Mouse (Mus musculus): ENCODE measurements around the gene S100a11. TPM values are rescaled to one million over a fixed set of nuclear protein-coding genes. Genes with fewer than 3 reads are reported as not detected.
A peak's percentile ranks its signal among the peaks of the same experiment; 100 is the strongest.

The S100a11 gene
- polyA plus RNA-seq, 1 experiment = 1,972 TPM

- Histone ChIP-seq H3K27me3 (ENCODE audit: control insufficient read depth, insufficient read depth, insufficient read length) (no peaks in the 10 kb centered on the region), H3K4me2 (ENCODE audit: low read depth) (peak overlapping the region; percentile 76), H3K36me3 (ENCODE audit: control insufficient read depth, insufficient read depth) (peaks cover 16% of the 10 kb centered on the region), H3ac (ENCODE audit: control insufficient read depth, insufficient read length) (no peak overlapping the region), H3K4me3 (peak overlapping the region; percentile 65), H3K79me2 (ENCODE audit: control insufficient read depth, insufficient read depth) (peaks cover 36% of the 10 kb centered on the region)
- TF ChIP-seq REST (IDR thresholded peaks at IDR 0.05; ENCODE audit: insufficient read depth, insufficient read length) (no peak), POLR2A (IDR thresholded peaks at IDR 0.05; ENCODE audit: insufficient read length, low read depth) (no peak), E2F4 (IDR thresholded peaks at IDR 0.05; ENCODE audit: insufficient read depth) (no peak), POLR2AphosphoS2 (IDR thresholded peaks at IDR 0.05; ENCODE audit: insufficient read length, low read depth) (no peak), USF1 (IDR thresholded peaks at IDR 0.05; ENCODE audit: low read depth) (no peak), TCF3 (IDR thresholded peaks at IDR 0.05; ENCODE audit: insufficient read length, low read depth) (no peak), CEBPB (IDR thresholded peaks at IDR 0.05; ENCODE audit: insufficient read depth, poor library complexity, severe bottlenecking) (no peak), TCF12 (IDR thresholded peaks at IDR 0.05; ENCODE audit: insufficient read depth, poor library complexity, severe bottlenecking) (no peak), MYOG (IDR thresholded peaks at IDR 0.05; ENCODE audit: control insufficient read depth in 1 of 3, insufficient read depth in 1 of 3, insufficient read length in 2 of 3, low read depth in 2 of 3) (no peak)
These were observed 395 bp upstream of the S100a11 start for GRCm38 (mm10) chr3:93519856-93520329.

- H3K27me3 ChIP-seq (ENCODE audit: control insufficient read depth, insufficient read depth, insufficient read length) = no peaks in the 10 kb centered on the region
- H3K79me2 ChIP-seq (ENCODE audit: control insufficient read depth, insufficient read depth) = peaks cover 39% of the 10 kb centered on the region
- H3K36me3 ChIP-seq (ENCODE audit: control insufficient read depth, insufficient read depth) = peaks cover 31% of the 10 kb centered on the region
- H3K4me3 ChIP-seq = peak overlapping the region; percentile 65
- TF ChIP-seq POLR2AphosphoS2 (IDR thresholded peaks at IDR 0.05; ENCODE audit: insufficient read length, low read depth) = peak; percentile 33
- TF ChIP-seq CEBPB (IDR thresholded peaks at IDR 0.05; ENCODE audit: insufficient read depth, poor library complexity, severe bottlenecking) = no peak
- no peak for TF ChIP-seq TCF12 (IDR thresholded peaks at IDR 0.05; ENCODE audit: insufficient read depth, poor library complexity, severe bottlenecking)
- TF ChIP-seq REST (IDR thresholded peaks at IDR 0.05; ENCODE audit: insufficient read depth, insufficient read length) = no peak
- H3ac ChIP-seq (ENCODE audit: control insufficient read depth, insufficient read length) = no peak overlapping the region
- peak overlapping the region; percentile 73 for H3K4me2 ChIP-seq (ENCODE audit: low read depth)
These were observed 1.3 kb downstream of the S100a11 start for GRCm38 (mm10) chr3:93521462-93522057.

- H3ac ChIP-seq (ENCODE audit: control insufficient read depth, insufficient read length) = no peak overlapping the region
- H3K4me2 ChIP-seq (ENCODE audit: low read depth) = peak overlapping the region; percentile 63
- H3K27me3 ChIP-seq (ENCODE audit: control insufficient read depth, insufficient read depth, insufficient read length) = no peaks in the 10 kb centered on the region
- peaks cover 39% of the 10 kb centered on the region for H3K79me2 ChIP-seq (ENCODE audit: control insufficient read depth, insufficient read depth)
- H3K36me3 ChIP-seq (ENCODE audit: control insufficient read depth, insufficient read depth) = peaks cover 40% of the 10 kb centered on the region
- peak overlapping the region; percentile 65 for H3K4me3 ChIP-seq
- TF ChIP-seq CEBPB (IDR thresholded peaks at IDR 0.05; ENCODE audit: insufficient read depth, poor library complexity, severe bottlenecking) = 0 out of 2 replicates have a peak, but pooled peaks have one; percentile 3
- no peak for TF ChIP-seq E2F4 (IDR thresholded peaks at IDR 0.05; ENCODE audit: insufficient read depth)
- no peak for TF ChIP-seq TCF12 (IDR thresholded peaks at IDR 0.05; ENCODE audit: insufficient read depth, poor library complexity, severe bottlenecking)
These were observed 2.3 kb downstream of the S100a11 start for GRCm38 (mm10) chr3:93522611-93523010.

- TF ChIP-seq POLR2A (IDR thresholded peaks at IDR 0.05; ENCODE audit: insufficient read length, low read depth) (peak; percentile 55), POLR2AphosphoS2 (IDR thresholded peaks at IDR 0.05; ENCODE audit: insufficient read length, low read depth) (peak; percentile 95), MYOD1 (IDR thresholded peaks at IDR 0.05; ENCODE audit: control insufficient read depth in 1 of 3, insufficient read length in 2 of 3, low read depth in 2 of 3) (no peak)
- Histone ChIP-seq H3K36me3 (ENCODE audit: control insufficient read depth, insufficient read depth) (peaks cover 48% of the 10 kb centered on the region), H3K4me3 (no peak overlapping the region), H3K4me2 (ENCODE audit: low read depth) (no peak overlapping the region), H3ac (ENCODE audit: control insufficient read depth, insufficient read length) (no peak overlapping the region), H3K79me2 (ENCODE audit: control insufficient read depth, insufficient read depth) (peaks cover 25% of the 10 kb centered on the region), H3K27me3 (ENCODE audit: control insufficient read depth, insufficient read depth, insufficient read length) (no peaks in the 10 kb centered on the region)
These were observed 7.0 kb downstream of the S100a11 start for GRCm38 (mm10) chr3:93527300-93527699.

- H3K27me3 ChIP-seq (ENCODE audit: control insufficient read depth, insufficient read depth, insufficient read length) = no peaks in the 10 kb centered on the region
- peak; percentile 90 for TF ChIP-seq POLR2AphosphoS2 (IDR thresholded peaks at IDR 0.05; ENCODE audit: insufficient read length, low read depth)
- TF ChIP-seq SRF (IDR thresholded peaks at IDR 0.05; ENCODE audit: control insufficient read depth, insufficient read length, low read depth) = no peak
- no peak overlapping the region for H3K4me2 ChIP-seq (ENCODE audit: low read depth)
- H3ac ChIP-seq (ENCODE audit: control insufficient read depth, insufficient read length) = no peak overlapping the region
- no peak overlapping the region for H3K4me3 ChIP-seq
- peaks cover 42% of the 10 kb centered on the region for H3K36me3 ChIP-seq (ENCODE audit: control insufficient read depth, insufficient read depth)
- H3K79me2 ChIP-seq (ENCODE audit: control insufficient read depth, insufficient read depth) = peaks cover 13% of the 10 kb centered on the region
These were observed 8.5 kb downstream of the S100a11 start for GRCm38 (mm10) chr3:93528807-93529206.

GRCm38 (mm10) chr3:93537068-93537576 is 16.8 kb downstream of the S100a11 start:
- H3K79me2 ChIP-seq (ENCODE audit: control insufficient read depth, insufficient read depth) = no peaks in the 10 kb centered on the region
- TF ChIP-seq MYOD1 (IDR thresholded peaks at IDR 0.05; ENCODE audit: control insufficient read depth in 1 of 3, insufficient read length in 2 of 3, low read depth in 2 of 3) (peak in 1 of 3 experiments; percentile 1), SRF (IDR thresholded peaks at IDR 0.05; ENCODE audit: control insufficient read depth, insufficient read length, low read depth) (no peak), CEBPB (IDR thresholded peaks at IDR 0.05; ENCODE audit: insufficient read depth, poor library complexity, severe bottlenecking) (peak; percentile 85)
- H3K27me3 ChIP-seq (ENCODE audit: control insufficient read depth, insufficient read depth, insufficient read length) = no peaks in the 10 kb centered on the region
- H3K36me3 ChIP-seq (ENCODE audit: control insufficient read depth, insufficient read depth) = no peaks in the 10 kb centered on the region
- no peak overlapping the region for H3ac ChIP-seq (ENCODE audit: control insufficient read depth, insufficient read length)
- peak overlapping the region; percentile 12 for H3K4me2 ChIP-seq (ENCODE audit: low read depth)
- H3K4me3 ChIP-seq = no peak overlapping the region

Measured in myocyte (in vitro differentiated cells).